Mouse (Mus musculus): ENCODE measurements around the gene Gm8104. TPM values are rescaled to one million over a fixed set of nuclear protein-coding genes. Genes with fewer than 3 reads are reported as not detected.
"Not testable (repeated sequence)": the region's sequence is repeated elsewhere in the genome, so short reads cannot be mapped to it uniquely, and the experiment has no call there.

The Gm8104 gene
- total RNA-seq (2021): not detected
- long read RNA-seq, experiment 1: 0 reads
- long read RNA-seq, experiment 2: 0 reads

GRCm38 (mm10) chr14:43100301-43100700 is at the start of gene Gm8104:
TSS of gene Gm8104 (plus strand) at chr14:43100601.
- DNase-seq; intact Hi-C loops (cut with DNase I; ENCODE audit: low total_unique reads): not testable (repeated sequence)

- intact Hi-C loops (cut with DNase I; ENCODE audit: low total_unique reads); DNase-seq: not testable (repeated sequence)
Measured at GRCm38 (mm10) chr14:43058063-43058462, 42.3 kb upstream of the Gm8104 start.

GRCm38 (mm10) chr14:43060179-43060578 is 40.2 kb upstream of the Gm8104 start:
- intact Hi-C loops (cut with DNase I; ENCODE audit: low total_unique reads); DNase-seq: not testable (repeated sequence)

- DNase-seq; intact Hi-C loops (cut with DNase I; ENCODE audit: low total_unique reads): not testable (repeated sequence)
Measured at GRCm38 (mm10) chr14:43076543-43076942, 23.9 kb upstream of the Gm8104 start, which contains the start of gene Gm8094. TSS of gene Gm8094 (minus strand) at chr14:43076643.

GRCm38 (mm10) chr14:43084936-43085730 is 15.3 kb upstream of the Gm8104 start:
- DNase-seq; intact Hi-C loops (cut with DNase I; ENCODE audit: low total_unique reads): not testable (repeated sequence)

DNA sequence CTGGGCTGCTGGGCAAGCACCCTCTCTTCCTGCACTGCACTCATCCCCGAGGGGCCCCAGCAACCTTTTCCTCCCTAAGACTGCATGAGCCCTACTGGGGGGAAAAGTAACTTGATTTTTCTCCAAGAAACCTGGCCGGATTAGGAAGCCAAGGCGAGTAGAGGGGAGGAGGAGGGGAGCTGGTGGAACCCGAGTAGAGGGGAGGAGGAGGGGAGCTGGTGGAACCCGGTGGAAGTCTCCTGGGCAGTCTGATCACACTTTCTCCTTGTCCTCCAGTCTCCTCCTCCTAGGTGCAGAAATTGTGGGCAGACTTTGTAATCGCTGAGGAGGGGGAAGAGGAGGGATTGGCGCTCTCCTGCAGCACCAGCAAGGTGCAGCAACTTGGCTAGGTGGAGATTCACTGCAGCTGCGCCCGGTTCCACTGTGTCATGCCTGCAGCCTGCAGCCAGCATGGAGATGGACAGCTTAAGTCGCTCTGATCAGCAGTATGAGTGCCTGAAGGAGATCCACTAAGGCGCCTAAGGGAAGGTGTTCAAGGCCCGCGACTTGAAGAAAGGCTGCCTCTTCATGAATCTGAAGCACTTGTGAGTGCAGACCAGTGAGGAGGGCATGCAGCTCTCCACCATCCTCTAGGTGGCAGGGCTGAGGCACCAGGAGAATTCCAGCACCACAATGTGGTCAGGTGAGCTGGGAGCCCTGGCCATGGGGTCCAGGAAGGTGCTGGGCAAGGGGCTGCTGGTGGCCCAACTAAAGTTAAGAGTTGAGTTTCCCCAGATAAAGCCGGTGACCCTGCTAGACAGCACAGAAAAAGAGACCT is 11.1 kb upstream of the Gm8104 start:
- intact Hi-C loops (cut with DNase I; ENCODE audit: low total_unique reads): not testable (repeated sequence)

GRCm38 (mm10) chr14:43119673-43120072 is 19.3 kb downstream of the Gm8104 start:
- intact Hi-C loops (cut with DNase I; ENCODE audit: low total_unique reads); DNase-seq: not testable (repeated sequence)

More for the DNA sequence above, 11.1 kb upstream of the Gm8104 start:
- DNase-seq: not testable (repeated sequence)

GRCm38 (mm10) chr14:43126286-43126685 is 25.9 kb downstream of the Gm8104 start:
- intact Hi-C loops (cut with DNase I; ENCODE audit: low total_unique reads); DNase-seq: not testable (repeated sequence)

Other genes starting within 250 kb of the Gm8104 start
- gene Gm21977, start 247.1 kb upstream of the Gm8104 start, total RNA-seq (2021): not detected
- not detected for gene Gm8082, start 107.0 kb upstream of the Gm8104 start, total RNA-seq (2021)
- gene Gm10376, start 85.0 kb upstream of the Gm8104 start, total RNA-seq (2021): not detected
- not detected for gene Gm8094, start 24.0 kb upstream of the Gm8104 start, total RNA-seq (2021)
- gene Gm7233, start 79.3 kb downstream of the Gm8104 start, total RNA-seq (2021): not detected
- gene Gm8122, start 134.7 kb downstream of the Gm8104 start, total RNA-seq (2021): not detected
- gene Gm8126, start 158.0 kb downstream of the Gm8104 start, total RNA-seq (2021): not detected
- not detected for gene Gm9732, start 174.4 kb downstream of the Gm8104 start, total RNA-seq (2021)
- not detected for gene Gm8127, start 193.2 kb downstream of the Gm8104 start, total RNA-seq (2021)
- not detected for gene 1700001F09Rik, start 247.2 kb downstream of the Gm8104 start, total RNA-seq (2021)